Comparison of ENCODE assay signal across 7 mouse cellular contexts in genomic region chr13:54503604-54504521, GRCm38 (mm10). TPM values are rescaled to one million over a fixed set of nuclear protein-coding genes. Genes with fewer than 3 reads are reported as not detected.
DNase-seq lines count a peak whose midpoint lies in the region; ATAC-seq lines count a peak whose summit lies in the region.

Gene Simc1 (plus strand): TSS chr13:54503779.

- WGBS in intestine, embryonic 14.5 days, result under 1% methylated on average over 105 of the region's 105 CpGs
- under 1% methylated on average over 87 of the region's 105 CpGs for WGBS in midbrain, embryonic 11.5 days

- H3K9me3 ChIP-seq in intestine, embryonic 14.5 days (ENCODE audit: control insufficient read depth, low read length), result no peaks in the 10 kb centered on the region
- H3K9me3 ChIP-seq in midbrain, embryonic 11.5 days (ENCODE audit: control insufficient read depth, low read length), result no peaks in the 10 kb centered on the region

- H3K27me3 ChIP-seq in intestine, embryonic 14.5 days (replicated peaks; ENCODE audit: control insufficient read depth, insufficient read depth, low read length), result no peaks in the 10 kb centered on the region
- peaks cover 5% of the 10 kb centered on the region; the same call in 1 of the 2 replicates for H3K27me3 ChIP-seq in midbrain, embryonic 11.5 days (ENCODE audit: control insufficient read depth, insufficient read depth, low read length)

- H3K9ac ChIP-seq in intestine, embryonic 14.5 days (ENCODE audit: low read length), result peak within 1 kb of the TSS; percentile 76
- peak within 1 kb of the TSS; percentile 81 for H3K9ac ChIP-seq in midbrain, embryonic 11.5 days (ENCODE audit: low read length)

- peak within 1 kb of the TSS; percentile 68 for H3K4me3 ChIP-seq in intestine, embryonic 14.5 days (ENCODE audit: low read depth, low read length)
- H3K4me3 ChIP-seq in midbrain, embryonic 11.5 days (ENCODE audit: low read depth, low read length), result peak within 1 kb of the TSS; percentile 60

- peak within 1 kb of the TSS; percentile 88 for H3K4me2 ChIP-seq in intestine, embryonic 14.5 days (ENCODE audit: low read length)
- H3K4me2 ChIP-seq in midbrain, embryonic 11.5 days, result peak within 1 kb of the TSS; percentile 93

- DNase-seq in adrenal gland, adult 2 months, result peak; percentile 91
- DNase-seq in embryo, embryonic 10.5 days (ENCODE audit: low spot score), result peak; percentile 81
- peak; percentile 78 for DNase-seq in gastrocnemius, postnatal 25 days
- DNase-seq in intestine, embryonic 14.5 days (ENCODE audit: low spot score), result peak; percentile 93
- DNase-seq in left cerebral cortex, postnatal 4 days, result peak; percentile 85
- DNase-seq in midbrain, embryonic 11.5 days (ENCODE audit: low spot score, missing footprints), result peak; percentile 97
- peak; percentile 69 for DNase-seq in right cerebral cortex, postnatal 4 days

- H3K36me3 ChIP-seq in intestine, embryonic 14.5 days (ENCODE audit: control insufficient read depth, insufficient read depth, low read length), result no peaks in the 10 kb centered on the region
- no peaks in the 10 kb centered on the region for H3K36me3 ChIP-seq in midbrain, embryonic 11.5 days (ENCODE audit: control insufficient read depth, insufficient read depth, low read length)

- intact Hi-C loops in left cerebral cortex, postnatal 4 days (cut with DNase I), result no loop called here

- H3K27ac ChIP-seq in intestine, embryonic 14.5 days (ENCODE audit: low read depth), result peak within 1 kb of the TSS; percentile 62
- peak within 1 kb of the TSS; percentile 44; the same call in 1 of the 2 replicates for H3K27ac ChIP-seq in midbrain, embryonic 11.5 days (ENCODE audit: low read depth, low read length)

- peaks cover 11% of the 10 kb centered on the region for H3K4me1 ChIP-seq in intestine, embryonic 14.5 days (replicated peaks; ENCODE audit: control insufficient read depth, insufficient read depth, low read length)
- H3K4me1 ChIP-seq in midbrain, embryonic 11.5 days (ENCODE audit: control insufficient read depth, insufficient read depth, low read length), result peaks cover 9% of the 10 kb centered on the region; the same call in 1 of the 2 replicates

- peak; percentile 92 for ATAC-seq in intestine, embryonic 14.5 days (replicated peaks; ENCODE audit: low FRiP score, low TSS enrichment, low read depth)
- ATAC-seq in midbrain, embryonic 11.5 days (ENCODE audit: low FRiP score), result peak; percentile 93

RNA-seq across cellular contexts. Expression of gene Simc1, which starts in this region (rescaled TPM):
- 10 to 100 TPM; 14.1 to 17.5 TPM for total RNA-seq in adrenal gland, adult 2 months (2021)
- polyA plus RNA-seq in adrenal gland, adult 2 months (2012; rRNA removed), result 24.4 and 27.9 TPM in 2 replicates
- 1 to 10 TPM; 1.7 TPM for total RNA-seq in gastrocnemius, postnatal 25 days (2021)
- 12.3 and 14.6 TPM in 2 replicates for polyA plus RNA-seq in intestine, embryonic 14.5 days (2014; fragmentation: Nextera tagmentation; extraction: Ambion mirVana)
- total RNA-seq in left cerebral cortex, postnatal 4 days (2021), result 10 to 100 TPM; 30.5 to 34.3 TPM
- 14.1 and 17.8 TPM in 2 replicates for polyA plus RNA-seq in midbrain, embryonic 11.5 days (2014; fragmentation: Nextera tagmentation; extraction: Ambion mirVana)

Comparison
In these comparisons a context has a peak if more than half of its experiments do, and no peak if none do; other contexts are left out.
1. Peak in every context shown above with its lines: DNase-seq, ATAC-seq, H3K4me3 ChIP-seq and H3K27ac ChIP-seq.
2. RNA of gene Simc1 (total RNA-seq): 30.5 to 34.3 TPM in left cerebral cortex, postnatal 4 days and 14.1 to 17.5 TPM in adrenal gland, adult 2 months; 1.7 TPM in gastrocnemius, postnatal 25 days; every median in the first group is over 4 times any median in the second.